Mouse (Mus musculus) brain, embryonic 14.5 days (tissue): ENCODE measurements around the gene Raet1e.

Source experiments
- CTCF ChIP-seq: fragments of 200-500 bp; IDR thresholded peaks from 2 replicates; pipeline ENCODE4 v1.5.1; 2012; ENCODE audit warnings: inconsistent platforms, mild to moderate bottlenecking, moderate library complexity, borderline replicate concordance; ENCODE audit not compliant: insufficient read depth, insufficient read length; ENCODE audit errors: extremely low read depth
- POLR2A ChIP-seq: fragments of 200-500 bp; IDR thresholded peaks from 2 replicates; pipeline ENCODE4 v1.6.1; 2012; ENCODE audit warnings: mild to moderate bottlenecking, inconsistent platforms, borderline replicate concordance; ENCODE audit not compliant: poor library complexity, insufficient read depth, insufficient read length, severe bottlenecking; ENCODE audit errors: extremely low read depth

GRCm38 (mm10) chr10:22154871-22155799 is 3.2 kb upstream of the Raet1e start:
- TF ChIP-seq CTCF (no peak), POLR2A (no peak)
